Mouse (Mus musculus): ENCODE results near the gene Tspan32. TPM values are rescaled to one million over a fixed set of nuclear protein-coding genes. Genes with fewer than 3 reads are reported as not detected.

The Tspan32 gene
- polyA plus RNA-seq, 1 experiment from 2014 or later = 2.6 TPM

GRCm38 (mm10) chr7:143055499-143056186, 50.8 kb downstream of the Tspan32 start:
- peak overlapping the region; percentile 81 for H3K4me2 ChIP-seq (ENCODE audit: low read depth, low read length)
- 57% methylated on average over 11 of the region's 11 CpGs for WGBS
- H3K4me1 ChIP-seq (replicated peaks; ENCODE audit: control insufficient read depth, insufficient read depth, low read length) = peaks cover 61% of the 10 kb centered on the region
- no peaks in the 10 kb centered on the region for H3K9me3 ChIP-seq (ENCODE audit: control insufficient read depth, low read length)
- H3K36me3 ChIP-seq (ENCODE audit: control insufficient read depth, insufficient read depth, low read length) = 0 out of 2 replicates have a peak, but pooled peaks cover 2% of the 10 kb centered on the region
- peak overlapping the region; percentile 90 for H3K9ac ChIP-seq (ENCODE audit: low read length)
- no peaks in the 10 kb centered on the region for H3K27me3 ChIP-seq (ENCODE audit: control insufficient read depth, insufficient read depth, low read depth, low read length)
- peak overlapping the region; percentile 59 for H3K27ac ChIP-seq (ENCODE audit: low read length)
- peak overlapping the region; percentile 94 for H3K4me3 ChIP-seq (ENCODE audit: low read length)
- ATAC-seq (ENCODE audit: low read depth) = no peak

DNA sequence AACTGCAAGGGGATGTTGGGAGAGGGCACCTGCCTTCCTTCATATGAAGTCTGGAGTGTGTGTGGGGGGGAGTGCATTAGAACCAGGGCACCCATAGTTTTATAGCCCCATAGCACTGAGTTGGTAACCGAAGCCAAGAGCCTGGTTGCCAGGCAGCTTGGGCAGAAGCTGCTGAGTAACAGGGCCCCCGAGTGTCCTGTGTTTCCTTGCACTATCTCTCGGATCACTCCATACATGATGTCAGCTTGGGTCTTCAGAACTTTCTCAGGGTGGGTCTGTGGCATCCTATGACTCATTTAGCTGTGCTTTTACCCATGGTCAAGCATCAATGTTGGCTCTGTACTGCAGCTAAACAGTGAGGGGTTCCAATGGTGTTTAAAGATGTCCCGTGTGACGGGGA, 52.2 kb downstream of the Tspan32 start:
- no peak overlapping the region for H3K4me3 ChIP-seq (ENCODE audit: low read length)
- ATAC-seq (ENCODE audit: low read depth) = no peak

GRCm38 (mm10) chr7:143057667-143058220, 52.9 kb downstream of the Tspan32 start:
- Histone ChIP-seq H3K36me3 (ENCODE audit: control insufficient read depth, insufficient read depth, low read length) (peaks cover 14% of the 10 kb centered on the region), H3K4me2 (ENCODE audit: low read depth, low read length) (peak overlapping the region; percentile 28), H3K4me3 (ENCODE audit: low read length) (no peak overlapping the region), H3K9me3 (ENCODE audit: control insufficient read depth, low read length) (no peaks in the 10 kb centered on the region), H3K27ac (ENCODE audit: low read length) (peak overlapping the region; percentile 84), H3K9ac (ENCODE audit: low read length) (peak overlapping the region; percentile 38), H3K27me3 (ENCODE audit: control insufficient read depth, insufficient read depth, low read depth, low read length) (no peaks in the 10 kb centered on the region), H3K4me1 (replicated peaks; ENCODE audit: control insufficient read depth, insufficient read depth, low read length) (peaks cover 59% of the 10 kb centered on the region)
- 28% methylated on average over 9 of the region's 9 CpGs for WGBS
- ATAC-seq (ENCODE audit: low read depth) = no peak

More for the DNA sequence above, 52.2 kb downstream of the Tspan32 start:
- Histone ChIP-seq H3K4me2 (ENCODE audit: low read depth, low read length) (no peak overlapping the region), H3K4me1 (replicated peaks; ENCODE audit: control insufficient read depth, insufficient read depth, low read length) (peaks cover 59% of the 10 kb centered on the region), H3K9me3 (ENCODE audit: control insufficient read depth, low read length) (no peaks in the 10 kb centered on the region), H3K27ac (ENCODE audit: low read length) (no peak overlapping the region), H3K9ac (ENCODE audit: low read length) (peak overlapping the region; percentile 44; the same call in 1 of the 2 replicates), H3K36me3 (ENCODE audit: control insufficient read depth, insufficient read depth, low read length) (peaks cover 8% of the 10 kb centered on the region), H3K27me3 (ENCODE audit: control insufficient read depth, insufficient read depth, low read depth, low read length) (no peaks in the 10 kb centered on the region)
- 76% methylated on average over 5 of the region's 5 CpGs for WGBS

GRCm38 (mm10) chr7:143058221-143058697, 53.4 kb downstream of the Tspan32 start:
- peak overlapping the region; percentile 28 for H3K4me2 ChIP-seq (ENCODE audit: low read depth, low read length)
- peak; percentile 44 for ATAC-seq (ENCODE audit: low read depth)
- no peak overlapping the region for H3K4me3 ChIP-seq (ENCODE audit: low read length)
- no peaks in the 10 kb centered on the region for H3K9me3 ChIP-seq (ENCODE audit: control insufficient read depth, low read length)
- H3K36me3 ChIP-seq (ENCODE audit: control insufficient read depth, insufficient read depth, low read length) = peaks cover 19% of the 10 kb centered on the region
- H3K4me1 ChIP-seq (replicated peaks; ENCODE audit: control insufficient read depth, insufficient read depth, low read length) = peaks cover 59% of the 10 kb centered on the region
- peak overlapping the region; percentile 84 for H3K27ac ChIP-seq (ENCODE audit: low read length)
- H3K9ac ChIP-seq (ENCODE audit: low read length) = peak overlapping the region; percentile 38
- 53% methylated on average over 5 of the region's 5 CpGs for WGBS
- H3K27me3 ChIP-seq (ENCODE audit: control insufficient read depth, insufficient read depth, low read depth, low read length) = no peaks in the 10 kb centered on the region

GRCm38 (mm10) chr7:143059202-143059870, 54.5 kb downstream of the Tspan32 start:
- Histone ChIP-seq H3K27me3 (ENCODE audit: control insufficient read depth, insufficient read depth, low read depth, low read length) (no peaks in the 10 kb centered on the region), H3K9ac (ENCODE audit: low read length) (0 out of 2 replicates have a peak overlapping the region, but pooled peaks have one; percentile 12), H3K9me3 (ENCODE audit: control insufficient read depth, low read length) (no peaks in the 10 kb centered on the region), H3K4me2 (ENCODE audit: low read depth, low read length) (peak overlapping the region; percentile 11; the same call in 1 of the 2 replicates), H3K27ac (ENCODE audit: low read length) (peak overlapping the region; percentile 84), H3K36me3 (ENCODE audit: control insufficient read depth, insufficient read depth, low read length) (peaks cover 30% of the 10 kb centered on the region), H3K4me1 (replicated peaks; ENCODE audit: control insufficient read depth, insufficient read depth, low read length) (peaks cover 55% of the 10 kb centered on the region), H3K4me3 (ENCODE audit: low read length) (no peak overlapping the region)
- WGBS = 37% methylated on average over 5 of the region's 5 CpGs
- ATAC-seq (ENCODE audit: low read depth) = peak; percentile 10; the same call in 1 of the 2 replicates

DNA sequence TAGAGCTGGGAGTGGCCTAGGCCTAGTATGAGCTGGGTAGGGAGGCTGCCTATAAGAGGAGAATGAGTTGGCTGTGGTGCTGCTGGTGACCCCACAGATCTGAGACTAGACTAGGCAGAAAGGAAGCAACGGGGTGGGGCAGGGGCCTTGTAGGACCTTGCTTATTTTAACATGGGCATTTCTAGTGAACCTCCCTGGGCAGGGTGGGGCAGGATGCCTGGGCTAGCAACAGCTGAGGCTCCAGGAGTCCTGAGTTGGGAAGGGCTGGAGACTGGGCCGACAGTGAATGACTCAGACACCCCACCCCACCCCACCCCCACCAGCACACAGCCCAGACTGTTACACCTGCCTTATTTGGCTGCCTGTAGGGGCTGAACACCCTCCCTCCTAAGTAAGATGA, 57.9 kb downstream of the Tspan32 start:
- no peaks in the 10 kb centered on the region for H3K9me3 ChIP-seq (ENCODE audit: control insufficient read depth, low read length)
- no peak overlapping the region for H3K4me2 ChIP-seq (ENCODE audit: low read depth, low read length)
- H3K36me3 ChIP-seq (ENCODE audit: control insufficient read depth, insufficient read depth, low read length) = peaks cover 55% of the 10 kb centered on the region
- no peak overlapping the region for H3K27ac ChIP-seq (ENCODE audit: low read length)
- peaks cover 22% of the 10 kb centered on the region for H3K4me1 ChIP-seq (replicated peaks; ENCODE audit: control insufficient read depth, insufficient read depth, low read length)
- no peak overlapping the region for H3K9ac ChIP-seq (ENCODE audit: low read length)
- ATAC-seq (ENCODE audit: low read depth) = no peak
- no peaks in the 10 kb centered on the region for H3K27me3 ChIP-seq (ENCODE audit: control insufficient read depth, insufficient read depth, low read depth, low read length)
- WGBS = 80% methylated on average over 1 of the region's 2 CpGs
- H3K4me3 ChIP-seq (ENCODE audit: low read length) = no peak overlapping the region

GRCm38 (mm10) chr7:143064226-143064625, 59.4 kb downstream of the Tspan32 start:
- Histone ChIP-seq H3K4me2 (ENCODE audit: low read depth, low read length) (no peak overlapping the region), H3K9ac (ENCODE audit: low read length) (no peak overlapping the region), H3K9me3 (ENCODE audit: control insufficient read depth, low read length) (no peaks in the 10 kb centered on the region), H3K27ac (ENCODE audit: low read length) (no peak overlapping the region), H3K4me1 (replicated peaks; ENCODE audit: control insufficient read depth, insufficient read depth, low read length) (peaks cover 19% of the 10 kb centered on the region), H3K4me3 (ENCODE audit: low read length) (no peak overlapping the region), H3K27me3 (ENCODE audit: control insufficient read depth, insufficient read depth, low read depth, low read length) (no peaks in the 10 kb centered on the region), H3K36me3 (ENCODE audit: control insufficient read depth, insufficient read depth, low read length) (peaks cover 62% of the 10 kb centered on the region)
- 69% methylated on average over 6 of the region's 6 CpGs for WGBS
- ATAC-seq (ENCODE audit: low read depth) = no peak

DNA sequence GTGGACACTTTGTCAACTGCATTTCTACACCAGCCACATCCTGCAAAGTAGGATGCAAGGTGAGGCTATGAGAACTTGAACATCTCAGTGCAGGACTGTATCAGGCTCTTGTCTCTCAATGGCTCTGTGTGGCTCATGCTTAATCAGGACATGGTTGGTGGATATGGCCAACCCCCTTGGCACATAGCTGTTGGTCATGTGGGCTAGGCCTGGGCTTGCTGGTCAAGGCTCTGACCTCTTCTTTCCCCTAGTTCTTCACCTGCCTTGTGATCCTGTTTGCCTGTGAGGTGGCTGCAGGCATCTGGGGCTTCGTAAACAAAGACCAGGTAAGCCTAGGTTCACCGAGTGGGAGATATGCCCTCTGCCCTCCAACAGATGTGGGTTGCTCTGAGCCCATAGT, 60.8 kb downstream of the Tspan32 start:
- H3K9me3 ChIP-seq (ENCODE audit: control insufficient read depth, low read length) = no peaks in the 10 kb centered on the region
- H3K4me2 ChIP-seq (ENCODE audit: low read depth, low read length) = no peak overlapping the region
- H3K36me3 ChIP-seq (ENCODE audit: control insufficient read depth, insufficient read depth, low read length) = peaks cover 62% of the 10 kb centered on the region
- ATAC-seq (ENCODE audit: low read depth) = no peak
- H3K27ac ChIP-seq (ENCODE audit: low read length) = no peak overlapping the region
- H3K27me3 ChIP-seq (ENCODE audit: control insufficient read depth, insufficient read depth, low read depth, low read length) = no peaks in the 10 kb centered on the region
- 89% methylated on average over 2 of the region's 2 CpGs for WGBS
- no peak overlapping the region for H3K9ac ChIP-seq (ENCODE audit: low read length)
- peaks cover 19% of the 10 kb centered on the region for H3K4me1 ChIP-seq (replicated peaks; ENCODE audit: control insufficient read depth, insufficient read depth, low read length)
- H3K4me3 ChIP-seq (ENCODE audit: low read length) = no peak overlapping the region

DNA sequence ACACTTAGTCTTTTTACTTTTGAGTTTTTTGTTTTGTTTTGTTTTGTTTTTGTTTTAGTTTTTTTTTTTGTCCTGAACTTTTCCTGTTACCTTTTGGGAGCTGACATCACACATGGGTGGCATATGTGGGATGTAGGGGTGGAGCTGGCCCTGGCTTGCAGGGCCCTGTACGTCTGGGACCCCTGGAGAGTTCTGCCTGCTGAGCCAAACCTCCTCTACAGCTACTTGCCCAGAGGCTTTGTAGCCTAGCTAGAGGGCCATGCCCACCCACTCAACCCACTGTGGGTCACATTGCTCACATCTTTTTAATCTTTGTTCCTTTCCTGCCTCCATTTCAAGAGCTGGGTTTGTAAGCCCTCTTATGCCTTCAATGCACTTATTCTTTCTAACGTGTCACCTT, 62.6 kb downstream of the Tspan32 start:
- 68% methylated on average over 2 of the region's 2 CpGs for WGBS
- peaks cover 22% of the 10 kb centered on the region for H3K4me1 ChIP-seq (replicated peaks; ENCODE audit: control insufficient read depth, insufficient read depth, low read length)
- no peak overlapping the region for H3K9ac ChIP-seq (ENCODE audit: low read length)
- H3K27ac ChIP-seq (ENCODE audit: low read length) = no peak overlapping the region
- H3K4me2 ChIP-seq (ENCODE audit: low read depth, low read length) = no peak overlapping the region
- peaks cover 53% of the 10 kb centered on the region for H3K36me3 ChIP-seq (ENCODE audit: control insufficient read depth, insufficient read depth, low read length)
- H3K4me3 ChIP-seq (ENCODE audit: low read length) = no peak overlapping the region
- no peak for ATAC-seq (ENCODE audit: low read depth)
- H3K9me3 ChIP-seq (ENCODE audit: control insufficient read depth, low read length) = no peaks in the 10 kb centered on the region
- no peaks in the 10 kb centered on the region for H3K27me3 ChIP-seq (ENCODE audit: control insufficient read depth, insufficient read depth, low read depth, low read length)
